Mouse (Mus musculus) spleen, adult 2 months (tissue): ENCODE results near the gene Rrp1b. TPM values are rescaled to one million over a fixed set of nuclear protein-coding genes. Genes with fewer than 3 reads are reported as not detected.
A peak's percentile ranks its signal among the peaks of the same experiment; 100 is the strongest.

Experiments used
- DNase-seq, 2 experiments: peaks; one replicate each; pipeline versions ENCODE4 v3.0.0 to v3.0.0-alpha.2; 2012 to 2021; ENCODE audit warnings: low spot score in 2 of 2, low read depth in 1 of 2
- H3K27ac ChIP-seq: fragments of 200-500 bp; 2 replicates; pipeline ENCODE4 v1.5.1; 2012; ENCODE audit warnings: low read length, inconsistent platforms; ENCODE audit not compliant: insufficient read depth
- H3K27me3 ChIP-seq: fragments of 200-500 bp; 2 replicates; pipeline ENCODE4 v1.6.1; 2012; ENCODE audit warnings: mild to moderate bottlenecking, moderate library complexity, low read length, inconsistent platforms; ENCODE audit not compliant: control insufficient read depth, insufficient read depth
- H3K36me3 ChIP-seq: fragments of 200-500 bp; 2 replicates; pipeline ENCODE4 v1.6.1; 2012; ENCODE audit warnings: mild to moderate bottlenecking, low read length, inconsistent platforms; ENCODE audit not compliant: control insufficient read depth, insufficient read depth
- H3K4me1 ChIP-seq: fragments of 200-500 bp; 2 replicates; pipeline ENCODE4 v1.6.1; 2011; ENCODE audit warnings: inconsistent platforms; ENCODE audit not compliant: control insufficient read depth, insufficient read depth, insufficient read length
- H3K4me3 ChIP-seq: fragments of 200-500 bp; 2 replicates; pipeline ENCODE4 v1.5.1; 2011; ENCODE audit warnings: mild to moderate bottlenecking, inconsistent platforms; ENCODE audit not compliant: insufficient read depth, insufficient read length; ENCODE audit errors: extremely low read depth
- CTCF ChIP-seq: fragments of 200-500 bp; IDR thresholded peaks from 2 replicates; pipeline ENCODE4 v1.5.1; 2011; ENCODE audit warnings: mild to moderate bottlenecking, inconsistent platforms; ENCODE audit not compliant: insufficient read depth, insufficient read length, insufficient replicate concordance; ENCODE audit errors: extremely low read depth
- POLR2A ChIP-seq: fragments of 200-500 bp; IDR thresholded peaks from 2 replicates; pipeline ENCODE4 v1.6.1; 2011; ENCODE audit warnings: low read depth, low read length, inconsistent platforms
- WGBS: fragments of 180-500 bp; shearing (Covaris S2); methylation state at CpG from one replicate; pipeline ENCODE4 v1.1.7; 2018; 5-methylcytosine and 5-hydroxymethylcytosine counted together
- polyA plus RNA-seq: library from polyadenylated mRNA; depleted of rRNA; stranded (reverse); fragments of >200 nt; gene quantifications from 2 replicates; pipeline ENCODE4 v1.2.3, GENCODE M21; 2012

Rrp1b gene
- polyA plus RNA-seq, 1 experiment: 9.4 TPM

- 85% methylated on average over 3 of the region's 3 CpGs for WGBS
- Histone ChIP-seq H3K27me3 (no peaks in the 10 kb centered on the region), H3K4me3 (no peak overlapping the region), H3K36me3 (no peaks in the 10 kb centered on the region), H3K4me1 (no peaks in the 10 kb centered on the region), H3K27ac (no peak overlapping the region)
- DNase-seq: no peak
- TF ChIP-seq CTCF (no peak), POLR2A (no peak)
Measured at GRCm38 (mm10) chr17:32028301-32028700, 7.6 kb upstream of the Rrp1b start.

- 87% methylated on average over 7 of the region's 7 CpGs for WGBS
- Histone ChIP-seq H3K4me3 (no peak overlapping the region), H3K4me1 (peaks cover 4% of the 10 kb centered on the region; the same call in 1 of the 2 replicates), H3K36me3 (no peaks in the 10 kb centered on the region), H3K27ac (no peak overlapping the region), H3K27me3 (no peaks in the 10 kb centered on the region)
- TF ChIP-seq POLR2A (no peak), CTCF (no peak)
- DNase-seq: no peak
Measured at GRCm38 (mm10) chr17:32031684-32032083, 4.2 kb upstream of the Rrp1b start.

- no peak for TF ChIP-seq POLR2A
- no peak for TF ChIP-seq CTCF
- 93% methylated on average over 23 of the region's 23 CpGs for WGBS
Measured at GRCm38 (mm10) chr17:32034322-32034721, 1.6 kb upstream of the Rrp1b start.

GRCm38 (mm10) chr17:32036509-32037438, 874 bp downstream of the Rrp1b start:
- no peaks in the 10 kb centered on the region for H3K36me3 ChIP-seq
- DNase-seq: no peak
- TF ChIP-seq POLR2A (no peak), CTCF (no peak)
- WGBS: under 1% methylated on average over 46 of the region's 46 CpGs
- H3K4me3 ChIP-seq: peak overlapping the region; percentile 76
- H3K27ac ChIP-seq: no peak overlapping the region
- H3K4me1 ChIP-seq: peaks cover 4% of the 10 kb centered on the region; the same call in 1 of the 2 replicates
- no peaks in the 10 kb centered on the region for H3K27me3 ChIP-seq

More at GRCm38 (mm10) chr17:32034322-32034721, 1.6 kb upstream of the Rrp1b start:
- H3K27ac ChIP-seq: no peak overlapping the region
- H3K4me1 ChIP-seq: peaks cover 4% of the 10 kb centered on the region; the same call in 1 of the 2 replicates
- H3K4me3 ChIP-seq: no peak overlapping the region
- no peak for DNase-seq
- no peaks in the 10 kb centered on the region for H3K36me3 ChIP-seq
- no peaks in the 10 kb centered on the region for H3K27me3 ChIP-seq

GRCm38 (mm10) chr17:32040263-32040662, 4.4 kb downstream of the Rrp1b start:
- peaks cover 4% of the 10 kb centered on the region; the same call in 1 of the 2 replicates for H3K4me1 ChIP-seq
- no peaks in the 10 kb centered on the region for H3K36me3 ChIP-seq
- no peak for DNase-seq
- TF ChIP-seq CTCF (no peak), POLR2A (no peak)
- H3K27me3 ChIP-seq: no peaks in the 10 kb centered on the region
- H3K27ac ChIP-seq: no peak overlapping the region
- H3K4me3 ChIP-seq: no peak overlapping the region
- WGBS: 65% methylated on average over 10 of the region's 10 CpGs

GRCm38 (mm10) chr17:32046541-32046940, 10.6 kb downstream of the Rrp1b start:
- DNase-seq: no peak
- no peak overlapping the region for H3K4me3 ChIP-seq
- 85% methylated on average over 5 of the region's 5 CpGs for WGBS
- no peak overlapping the region for H3K27ac ChIP-seq
- H3K4me1 ChIP-seq: 0 out of 2 replicates have a peak, but pooled peaks cover under 1% of the 10 kb centered on the region
- TF ChIP-seq POLR2A: no peak
- no peak for TF ChIP-seq CTCF
- H3K36me3 ChIP-seq: peaks cover 12% of the 10 kb centered on the region; the same call in 1 of the 2 replicates
- H3K27me3 ChIP-seq: no peaks in the 10 kb centered on the region
